Mouse (Mus musculus): Measurements from ENCODE around the gene Cyb5r4.
A peak's percentile ranks its signal among the peaks of the same experiment; 100 is the strongest.
"Not testable (repeated sequence)": the region's sequence is repeated elsewhere in the genome, so short reads cannot be mapped to it uniquely, and the experiment has no call there.

Gene Cyb5r4

GRCm38 (mm10) chr9:87021778-87022523, at the start of gene Cyb5r4:
Gene Cyb5r4, plus strand, starts transcription at chr9:87022014.
- peak; percentile 93 for DNase-seq (ENCODE audit: low read depth, low spot score)

DNA sequence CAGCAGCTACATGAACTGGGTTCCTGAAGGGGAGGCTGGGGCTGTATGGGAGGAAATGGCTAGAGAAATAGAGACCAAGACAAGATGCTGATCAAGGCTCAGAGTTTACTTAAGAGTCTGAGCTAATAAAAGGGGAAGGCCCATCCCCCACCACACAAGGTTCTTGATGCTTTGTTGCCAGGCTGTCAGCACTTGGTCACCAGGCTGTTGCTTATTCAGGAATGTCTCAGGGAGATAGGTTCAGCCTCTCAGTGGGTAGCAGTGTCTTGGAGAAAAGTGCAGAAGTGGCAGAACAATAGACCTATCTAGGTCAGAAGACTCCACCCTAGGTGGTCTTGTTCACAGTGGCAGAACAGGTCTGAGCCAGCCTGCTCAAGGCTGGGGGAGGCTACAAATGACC, 49.3 kb upstream of the Cyb5r4 start:
- not testable (repeated sequence) for DNase-seq (ENCODE audit: low read depth, low spot score)

- DNase-seq (ENCODE audit: low read depth, low spot score), result no peak
These were observed 48.3 kb upstream of the Cyb5r4 start for GRCm38 (mm10) chr9:86973562-86973961.

GRCm38 (mm10) chr9:86976896-86977295, 44.9 kb upstream of the Cyb5r4 start:
- DNase-seq (ENCODE audit: low read depth, low spot score), result no peak

DNA sequence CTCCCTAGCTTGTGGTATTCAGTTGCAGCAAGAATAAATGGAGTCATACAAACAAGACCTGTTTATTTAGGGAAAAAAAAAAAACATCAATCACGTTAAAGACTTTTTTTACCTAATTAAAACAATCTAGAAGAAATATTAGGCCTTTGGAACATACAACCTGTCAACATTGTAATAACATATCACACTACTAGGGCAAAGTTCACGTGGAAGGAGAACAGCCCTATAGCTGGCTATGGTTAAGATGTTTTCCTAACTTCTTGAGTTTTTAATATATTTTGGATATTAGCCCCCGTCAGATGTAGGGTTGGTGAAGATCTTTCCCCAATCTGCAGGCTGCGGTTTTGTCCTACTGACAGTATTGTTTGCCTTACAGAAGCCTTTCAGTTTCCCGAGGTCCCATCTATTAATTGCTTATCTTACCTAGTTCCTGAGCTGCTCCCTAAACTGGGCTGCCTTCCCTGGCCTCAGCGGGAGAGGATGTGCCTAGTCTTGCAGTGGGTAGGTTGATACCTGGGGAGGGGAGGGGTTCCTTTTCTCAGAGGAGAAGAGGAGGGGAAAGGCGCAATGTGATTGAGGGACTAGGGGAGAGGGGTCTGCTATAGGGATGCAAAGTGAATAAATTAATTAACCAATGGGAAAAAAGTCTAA, 43.4 kb upstream of the Cyb5r4 start:
- DNase-seq (ENCODE audit: low read depth, low spot score), result no peak

DNA sequence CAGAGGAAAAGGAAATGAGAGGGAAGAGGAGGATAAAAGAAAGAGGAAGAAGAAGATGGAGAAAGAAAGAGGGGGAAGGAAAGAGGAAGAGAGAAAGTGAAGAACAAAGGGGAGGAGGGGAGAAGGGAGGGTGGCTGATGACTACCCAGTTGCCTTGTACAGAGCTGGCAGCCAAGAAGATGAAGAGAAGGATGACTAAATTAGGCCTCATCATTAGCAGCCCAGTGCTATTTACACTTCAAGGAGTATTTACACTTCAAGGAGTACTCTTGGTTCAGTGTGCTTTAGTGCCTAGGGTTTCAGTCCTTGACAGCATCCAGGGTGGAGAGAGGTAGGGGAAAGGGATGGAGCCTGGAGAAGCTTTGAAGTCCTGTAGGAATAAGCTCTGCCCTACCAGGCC, 41.8 kb upstream of the Cyb5r4 start:
- no peak for DNase-seq (ENCODE audit: low read depth, low spot score)

DNA sequence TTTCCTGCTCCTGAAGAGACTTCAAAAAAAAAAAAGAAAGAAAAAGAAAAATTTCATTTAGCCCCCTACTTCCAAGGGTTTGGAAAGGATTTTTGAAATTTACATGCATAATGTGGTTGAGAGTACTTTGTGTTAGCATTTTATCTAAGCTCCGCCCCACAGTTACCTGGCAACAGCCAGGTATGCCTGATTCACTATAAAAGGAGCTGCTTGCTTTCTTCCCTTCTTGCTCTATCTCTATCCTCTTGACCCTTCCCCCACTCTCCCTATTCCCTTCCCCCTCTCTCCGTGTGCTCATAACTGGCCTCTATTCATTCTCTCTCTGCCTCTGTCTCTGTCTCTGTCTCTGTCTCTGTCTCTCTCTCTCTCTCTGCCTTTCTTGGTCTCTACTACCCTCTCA, 40.9 kb upstream of the Cyb5r4 start:
- DNase-seq (ENCODE audit: low read depth, low spot score), result no peak

- no peak for DNase-seq (ENCODE audit: low read depth, low spot score)
These were observed 40.3 kb upstream of the Cyb5r4 start for GRCm38 (mm10) chr9:86981551-86981950.

- no peak for DNase-seq (ENCODE audit: low read depth, low spot score)
These were observed 37.2 kb upstream of the Cyb5r4 start for GRCm38 (mm10) chr9:86984583-86984982.

DNA sequence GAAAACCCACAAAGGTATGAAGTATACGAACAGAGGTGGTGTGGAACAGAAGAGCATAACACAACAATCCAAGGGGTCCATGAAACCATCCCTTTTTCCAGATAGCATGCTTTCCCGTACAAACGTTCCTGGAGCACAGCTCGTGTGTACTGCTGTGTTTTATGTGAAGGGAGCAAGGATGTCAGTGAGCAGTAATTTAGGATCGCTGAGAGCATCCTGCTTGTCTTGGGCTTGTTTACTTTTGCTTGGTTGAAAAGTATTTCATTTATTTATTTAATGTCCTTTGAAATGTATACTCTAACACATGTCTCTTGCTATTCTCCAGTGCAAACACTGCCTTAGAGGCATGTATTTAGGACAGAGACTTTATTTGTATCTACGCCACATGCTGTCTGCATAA, 36.7 kb upstream of the Cyb5r4 start:
- no peak for DNase-seq (ENCODE audit: low read depth, low spot score)

DNA sequence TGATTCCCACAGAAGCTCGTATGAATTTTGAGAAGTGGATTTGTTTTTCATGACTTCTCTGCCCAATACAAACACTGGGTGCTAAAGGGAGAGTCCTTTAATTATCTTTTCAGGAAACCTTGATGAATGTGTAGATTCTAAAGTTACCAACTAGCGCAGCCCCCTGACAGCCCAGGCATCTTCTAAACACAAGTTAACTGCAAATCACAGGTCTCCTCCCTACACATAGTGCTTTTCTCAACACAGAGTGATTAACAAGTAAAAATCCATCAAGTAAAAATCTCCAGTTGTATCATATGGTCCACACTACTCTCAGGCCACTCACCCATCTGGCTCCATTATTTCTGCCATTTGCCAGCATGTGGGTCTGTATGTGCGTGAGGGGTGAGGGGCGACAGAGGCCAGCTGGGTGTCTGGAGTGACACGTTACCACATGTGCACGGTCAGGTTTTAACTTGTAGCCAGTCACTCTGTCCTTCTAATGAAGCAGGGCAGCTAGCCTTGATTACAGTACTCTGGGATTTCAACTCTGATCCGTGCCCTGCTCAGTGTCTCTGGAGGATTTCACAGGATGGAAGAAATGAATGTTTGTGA, 35.0 kb upstream of the Cyb5r4 start:
- DNase-seq (ENCODE audit: low read depth, low spot score), result no peak

- DNase-seq (ENCODE audit: low read depth, low spot score), result no peak
These were observed 32.0 kb upstream of the Cyb5r4 start for GRCm38 (mm10) chr9:86989822-86990221.

DNA sequence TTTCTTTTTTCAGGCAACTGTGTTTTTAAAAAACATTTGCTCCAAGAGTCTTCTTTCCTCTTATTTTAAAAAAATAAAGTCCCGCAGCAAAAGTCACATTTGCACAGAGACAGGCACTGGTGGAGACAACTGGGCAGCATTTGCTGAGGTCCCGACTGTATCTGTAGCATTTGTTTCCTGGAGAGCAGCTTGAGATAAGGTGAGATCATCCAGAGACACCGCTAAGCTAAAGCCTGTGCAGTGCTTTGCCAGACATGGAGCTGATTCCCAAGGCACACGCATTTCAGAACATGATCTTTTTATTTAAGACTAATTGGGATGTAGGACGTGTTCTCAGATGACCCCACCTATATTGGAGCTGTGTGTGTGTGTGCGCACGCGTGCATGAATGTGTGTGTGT, 30.1 kb upstream of the Cyb5r4 start:
- no peak for DNase-seq (ENCODE audit: low read depth, low spot score)

GRCm38 (mm10) chr9:86997046-86997691, 24.6 kb upstream of the Cyb5r4 start:
- DNase-seq (ENCODE audit: low read depth, low spot score), result no peak

DNA sequence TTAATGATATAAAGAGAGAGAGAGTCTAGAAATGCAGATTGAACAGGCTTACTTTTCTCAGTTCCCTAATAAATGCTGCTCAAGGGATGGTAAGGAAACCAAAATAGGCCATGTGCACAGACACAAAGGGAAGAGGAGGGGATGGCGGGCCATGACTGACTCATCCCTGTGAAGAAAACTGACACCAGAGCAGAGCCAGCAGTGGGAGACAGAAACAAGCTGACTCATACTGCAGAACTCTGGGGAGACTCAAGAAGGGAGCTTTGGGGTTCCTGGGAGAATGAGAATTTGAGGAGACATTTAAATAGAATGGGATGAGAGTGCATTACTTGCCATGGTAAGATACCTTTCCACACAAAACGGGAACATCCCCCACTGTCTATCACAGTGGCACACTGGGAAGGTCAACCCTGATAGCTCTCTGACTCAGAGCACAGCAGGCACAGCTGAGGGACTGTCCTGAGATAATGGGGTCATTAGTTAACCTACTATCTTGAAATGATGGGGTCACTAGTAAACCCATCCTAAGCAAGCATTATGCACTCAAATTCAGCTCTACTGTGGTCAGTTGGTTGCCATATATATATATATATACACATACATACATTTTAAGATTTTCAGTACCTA, 21.7 kb upstream of the Cyb5r4 start:
- DNase-seq (ENCODE audit: low read depth, low spot score), result no peak

- no peak for DNase-seq (ENCODE audit: low read depth, low spot score)
These were observed 16.9 kb upstream of the Cyb5r4 start for GRCm38 (mm10) chr9:87004701-87005434.

DNA sequence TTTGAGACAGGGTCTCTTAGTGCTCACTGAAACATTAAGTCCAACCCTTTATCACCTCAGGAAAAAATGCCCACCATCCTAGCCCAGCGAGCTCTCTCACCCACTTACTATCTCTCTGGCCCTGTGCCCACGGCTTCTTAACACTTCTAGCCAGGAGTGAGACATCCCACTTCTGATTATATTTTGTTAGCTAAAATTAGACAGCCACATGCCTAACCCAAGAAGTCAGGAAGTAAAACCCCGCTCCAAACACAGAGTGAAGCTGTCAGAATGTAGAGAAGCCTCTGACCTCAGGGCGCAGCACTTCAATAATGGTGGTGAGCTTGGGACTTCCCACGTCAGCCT, 16.4 kb upstream of the Cyb5r4 start:
- no peak for DNase-seq (ENCODE audit: low read depth, low spot score)

DNA sequence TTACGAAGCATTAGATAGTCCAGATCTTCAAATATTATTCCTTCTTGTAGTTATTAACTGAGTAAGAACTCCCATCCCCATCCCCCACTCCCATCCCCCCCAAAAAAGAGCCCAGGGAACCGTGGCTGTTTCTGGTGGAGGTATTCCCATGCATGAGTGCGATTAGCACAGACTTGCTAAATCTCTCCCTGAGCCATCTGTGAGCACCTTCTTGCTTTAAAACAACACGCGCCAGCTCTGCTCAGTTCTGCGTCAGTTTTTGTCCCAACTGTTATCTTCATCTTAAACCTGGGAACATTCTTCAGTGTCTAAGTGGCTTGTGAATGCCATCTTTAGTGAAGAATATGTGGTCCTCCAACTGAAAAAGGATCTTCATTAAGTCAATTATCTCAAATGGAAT, 13.3 kb upstream of the Cyb5r4 start:
- DNase-seq (ENCODE audit: low read depth, low spot score), result no peak

DNA sequence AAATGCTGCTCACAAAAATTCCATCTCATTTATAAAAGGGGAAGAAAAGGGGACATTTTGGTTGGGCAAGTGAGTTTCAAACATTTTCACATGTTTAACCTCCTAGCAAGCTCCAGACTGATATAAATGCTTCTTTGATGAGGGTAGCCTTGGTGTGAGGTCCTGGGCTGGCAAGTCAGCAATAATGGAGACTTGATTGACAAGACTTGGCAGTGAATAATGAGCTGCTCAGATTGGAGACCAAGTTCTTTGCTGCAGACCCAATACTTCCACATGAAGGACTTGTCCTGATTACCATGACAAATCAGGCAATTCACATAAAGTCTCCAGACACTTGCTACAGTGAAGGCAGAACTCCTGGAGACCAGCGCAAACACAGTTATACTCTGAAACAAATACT, 12.9 kb upstream of the Cyb5r4 start:
- DNase-seq (ENCODE audit: low read depth, low spot score), result no peak

DNA sequence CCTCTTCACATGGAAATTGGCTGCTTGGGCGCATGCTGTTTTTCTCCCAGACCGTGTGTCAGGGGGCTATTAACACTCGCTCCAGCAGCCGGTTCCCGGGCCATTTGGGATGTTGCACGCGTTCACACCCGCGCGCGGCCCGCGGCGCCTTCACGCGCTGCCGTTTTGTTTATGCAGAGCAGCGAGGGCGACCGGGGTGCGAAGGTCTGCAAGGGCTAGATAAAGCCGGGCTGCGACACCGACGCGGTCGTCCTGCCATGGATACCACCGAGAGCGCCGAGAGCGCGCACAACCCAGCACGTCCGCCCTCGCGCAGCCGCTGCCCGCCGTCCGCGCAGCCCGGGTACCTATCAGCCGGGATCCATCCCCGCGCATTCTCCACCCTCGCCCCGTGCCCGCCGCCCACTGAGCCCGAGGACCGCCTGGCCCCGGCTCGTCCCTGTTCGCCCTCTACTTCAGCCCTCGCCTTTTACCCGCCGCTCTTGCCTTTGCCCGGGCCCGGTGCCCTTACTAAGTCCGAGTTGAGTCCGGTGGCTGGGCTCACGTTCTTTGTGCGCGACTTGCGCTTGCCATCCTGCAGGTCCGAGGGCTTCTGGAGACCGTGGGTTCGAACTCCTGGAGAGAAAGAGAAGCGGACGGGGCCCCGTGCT, 6.4 kb upstream of the Cyb5r4 start, which contains the start of gene Ripply2:
TSS of gene Ripply2 (plus strand) at position 250 of the 650 bp plus-strand sequence.
- DNase-seq (ENCODE audit: low read depth, low spot score), result no peak

GRCm38 (mm10) chr9:87015938-87016294, 5.9 kb upstream of the Cyb5r4 start:
- no peak for DNase-seq (ENCODE audit: low read depth, low spot score)

Data from skeletal muscle tissue, adult 2 months (tissue).